Mouse (Mus musculus): Measurements from ENCODE around the gene Vmn1r197. TPM values are rescaled to one million over a fixed set of nuclear protein-coding genes. Genes with fewer than 3 reads are reported as not detected.

The Vmn1r197 gene
- not detected in 2 replicates for polyA plus RNA-seq (2015; fragmentation: Nextera tagmentation; extraction: Ambion mirVana)

GRCm38 (mm10) chr13:22324289-22324688 is at the start of gene Vmn1r197:
Gene Vmn1r197 (plus strand): TSS chr13:22324589.

GRCm38 (mm10) chr13:22289620-22290019 is 34.8 kb upstream of the Vmn1r197 start, which contains the start of gene Vmn1r196:
Gene Vmn1r196 (plus strand): TSS chr13:22289920.

GRCm38 (mm10) chr13:22350064-22350463 is 25.7 kb downstream of the Vmn1r197 start, which contains the start of gene Vmn1r198:
Gene Vmn1r198 (plus strand): TSS chr13:22350364.

GRCm38 (mm10) chr13:22379518-22379917 is 55.1 kb downstream of the Vmn1r197 start, which contains the start of gene Vmn1r199:
Gene Vmn1r199 (plus strand): TSS chr13:22379818.

Other genes with a start within 250 kb of the Vmn1r197 start
- not detected in 2 replicates for gene Vmn1r188, start 240.1 kb upstream of the Vmn1r197 start, polyA plus RNA-seq (2015; fragmentation: Nextera tagmentation; extraction: Ambion mirVana)
- not detected in 2 replicates for gene Vmn1r189, start 218.8 kb upstream of the Vmn1r197 start, polyA plus RNA-seq (2015; fragmentation: Nextera tagmentation; extraction: Ambion mirVana)
- gene Vmn1r191, start 140.6 kb upstream of the Vmn1r197 start, polyA plus RNA-seq (2015; fragmentation: Nextera tagmentation; extraction: Ambion mirVana): not detected in 2 replicates
- gene Vmn1r192, start 133.4 kb upstream of the Vmn1r197 start, polyA plus RNA-seq (2015; fragmentation: Nextera tagmentation; extraction: Ambion mirVana): not detected in 2 replicates
- gene Vmn1r193, start 101.4 kb upstream of the Vmn1r197 start, polyA plus RNA-seq (2015; fragmentation: Nextera tagmentation; extraction: Ambion mirVana): not detected in 2 replicates
- gene Vmn1r194, start 80.4 kb upstream of the Vmn1r197 start, polyA plus RNA-seq (2015; fragmentation: Nextera tagmentation; extraction: Ambion mirVana): not detected in 2 replicates
- not detected in 2 replicates for gene Vmn1r195, start 54.1 kb upstream of the Vmn1r197 start, polyA plus RNA-seq (2015; fragmentation: Nextera tagmentation; extraction: Ambion mirVana)
- not detected in 2 replicates for gene Vmn1r196, start 34.7 kb upstream of the Vmn1r197 start, polyA plus RNA-seq (2015; fragmentation: Nextera tagmentation; extraction: Ambion mirVana)
- not detected in 2 replicates for gene Vmn1r198, start 25.8 kb downstream of the Vmn1r197 start, polyA plus RNA-seq (2015; fragmentation: Nextera tagmentation; extraction: Ambion mirVana)
- not detected in 2 replicates for gene Vmn1r199, start 55.2 kb downstream of the Vmn1r197 start, polyA plus RNA-seq (2015; fragmentation: Nextera tagmentation; extraction: Ambion mirVana)
- gene Vmn1r200, start 65.8 kb downstream of the Vmn1r197 start, polyA plus RNA-seq (2015; fragmentation: Nextera tagmentation; extraction: Ambion mirVana): not detected in 2 replicates
- not detected in 2 replicates for gene Vmn1r201, start 147.3 kb downstream of the Vmn1r197 start, polyA plus RNA-seq (2015; fragmentation: Nextera tagmentation; extraction: Ambion mirVana)
- gene Vmn1r202, start 180.8 kb downstream of the Vmn1r197 start, polyA plus RNA-seq (2015; fragmentation: Nextera tagmentation; extraction: Ambion mirVana): not detected in 2 replicates
- not detected in 2 replicates for gene Vmn1r203, start 193.5 kb downstream of the Vmn1r197 start, polyA plus RNA-seq (2015; fragmentation: Nextera tagmentation; extraction: Ambion mirVana)
- not detected in 2 replicates for gene Vmn1r204, start 228.6 kb downstream of the Vmn1r197 start, polyA plus RNA-seq (2015; fragmentation: Nextera tagmentation; extraction: Ambion mirVana)